Mouse (Mus musculus) kidney, adult 2 months (tissue): ENCODE measurements around the gene Urah.

ENCODE experiments used
- CTCF ChIP-seq: fragments of 200-500 bp; conservative IDR thresholded peaks from 2 replicates; pipeline ENCODE4 v1.5.1; 2011; ENCODE audit warnings: low read depth, mild to moderate bottlenecking, control low read depth, low read length, moderate library complexity, mixed read lengths; ENCODE audit not compliant: insufficient read depth, insufficient read length
- POLR2A ChIP-seq: fragments of 200-500 bp; IDR thresholded peaks from one replicate; pipeline ENCODE4 v1.6.1; 2011; ENCODE audit warnings: low read depth, low read length, control low read depth

GRCm38 (mm10) chr7:140836243-140837115 is 1.7 kb downstream of the Urah start:
- TF ChIP-seq CTCF (no peak), POLR2A (no peak)
